Mouse (Mus musculus) MEL (cell line): ENCODE results near the gene Klrk1.

Source experiments
- SIN3A ChIP-seq: IDR thresholded peaks from 2 replicates; pipeline ENCODE4 v1.6.1; 2012; ENCODE audit warnings: low read length, improper control_type of control experiment, inconsistent platforms
- ZNF384 ChIP-seq: IDR thresholded peaks from 2 replicates; pipeline ENCODE4 v1.6.1; 2012; ENCODE audit warnings: low read depth, mild to moderate bottlenecking, inconsistent platforms, low read length, improper control_type of control experiment

GRCm38 (mm10) chr6:129577605-129578004 lies 46.1 kb downstream of the Klrk1 start, which contains the start of gene Klre1:
- TF ChIP-seq SIN3A (no peak), ZNF384 (no peak)
